Mouse (Mus musculus) embryonic facial prominence, embryonic 15.5 days (tissue): ENCODE measurements around the gene Cep97. TPM values are rescaled to one million over a fixed set of nuclear protein-coding genes. Genes with fewer than 3 reads are reported as not detected.
"Not testable (repeated sequence)": the region's sequence is repeated elsewhere in the genome, so short reads cannot be mapped to it uniquely, and the experiment has no call there.

Source experiments
- ATAC-seq: fragments of 200-750 bp; cut with Nextera tagmentation; 2 replicates; pipeline ENCODE4 v1.8.0; 2017; ENCODE audit warnings: low read depth, moderate TSS enrichment; ENCODE audit not compliant: insufficient number of reproducible peaks, low FRiP score, low TSS enrichment
- H3K27ac ChIP-seq: fragments of 300-500 bp; sonication (generic); replicated peaks from 2 replicates; pipeline ENCODE4 v1.5.1; 2015; ENCODE audit warnings: mild to moderate bottlenecking, inconsistent platforms
- H3K27me3 ChIP-seq: fragments of 300-500 bp; sonication (generic); 2 replicates; pipeline ENCODE4 v1.6.1; 2015; ENCODE audit warnings: inconsistent platforms
- H3K36me3 ChIP-seq: fragments of 300-500 bp; sonication (generic); 2 replicates; pipeline ENCODE4 v1.6.1; 2015; ENCODE audit warnings: mild to moderate bottlenecking, inconsistent platforms
- H3K4me1 ChIP-seq: fragments of 300-500 bp; sonication (generic); 2 replicates; pipeline ENCODE4 v1.6.1; 2015; ENCODE audit warnings: inconsistent platforms
- H3K4me2 ChIP-seq: fragments of 300-500 bp; sonication (generic); replicated peaks from 2 replicates; pipeline ENCODE4 v1.6.1; 2015; ENCODE audit warnings: mild to moderate bottlenecking, inconsistent platforms
- H3K4me3 ChIP-seq: fragments of 300-500 bp; sonication (generic); replicated peaks from 2 replicates; pipeline ENCODE4 v1.5.1; 2015; ENCODE audit warnings: mild to moderate bottlenecking, inconsistent platforms
- H3K9ac ChIP-seq: fragments of 300-500 bp; sonication (generic); 2 replicates; pipeline ENCODE4 v1.6.1; 2015; ENCODE audit warnings: inconsistent platforms
- H3K9me3 ChIP-seq: fragments of 300-500 bp; sonication (generic); replicated peaks from 2 replicates; pipeline ENCODE4 v1.6.1; 2016; ENCODE audit warnings: inconsistent platforms
- WGBS: fragments of 180-500 bp; shearing (Covaris S2); methylation state at CpG from one replicate; pipeline ENCODE4 v1.1.7; 2015; 5-methylcytosine and 5-hydroxymethylcytosine counted together
- polyA plus RNA-seq: library from polyadenylated mRNA; unstranded; fragments of >200 nt; fragmentation: Nextera tagmentation; extraction: Ambion mirVana; gene quantifications from 2 replicates; pipeline ENCODE4 v1.2.1, GENCODE M21; 2015

Cep97 gene
- polyA plus RNA-seq, 1 experiment from 2014 or later = 12.0 TPM

DNA sequence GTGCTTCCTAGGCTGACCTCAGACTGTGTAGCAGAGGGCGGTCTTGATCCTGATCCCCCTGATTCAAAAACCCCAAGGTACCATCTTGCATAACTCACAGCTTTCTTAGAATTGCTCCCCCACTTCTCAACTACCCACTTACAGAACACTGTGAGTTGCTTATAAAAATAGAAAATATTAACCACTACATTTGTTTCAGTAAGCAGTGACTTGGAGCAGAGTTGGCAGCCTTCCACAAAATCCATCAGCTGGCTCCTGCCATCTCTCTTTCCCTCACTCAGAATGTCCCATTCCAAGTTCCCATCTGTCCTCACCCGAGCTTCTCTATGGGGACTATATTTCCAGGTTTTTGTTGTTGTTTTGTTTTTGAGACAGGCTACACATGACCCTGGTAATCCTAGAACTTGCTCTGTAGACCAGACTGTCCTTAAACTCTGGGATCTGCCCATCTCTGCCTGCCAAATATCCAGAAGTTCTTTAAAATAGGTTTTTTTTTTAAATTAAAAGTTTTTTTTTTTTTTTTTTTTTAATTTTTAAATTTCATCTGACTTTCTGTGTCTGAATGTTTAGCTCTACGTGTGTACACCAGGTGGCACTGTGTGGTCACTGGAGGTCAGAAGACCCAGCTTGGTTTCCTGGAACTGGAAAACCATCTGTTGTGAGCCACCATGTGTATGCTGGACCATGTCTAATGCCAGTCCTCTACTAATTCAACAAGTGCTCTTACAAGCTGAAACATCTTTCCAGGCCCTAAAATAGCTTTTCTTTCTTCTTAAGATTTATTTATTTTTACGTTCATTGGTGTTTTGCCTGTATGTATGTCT, 29.7 kb upstream of the Cep97 start:
- no peak overlapping the region for H3K4me2 ChIP-seq
- H3K4me1 ChIP-seq = peaks cover 8% of the 10 kb centered on the region
- WGBS = 56% methylated on average over 4 of the region's 4 CpGs
- H3K4me3 ChIP-seq = no peak overlapping the region
- H3K27me3 ChIP-seq = no peaks in the 10 kb centered on the region
- H3K36me3 ChIP-seq = peaks cover 9% of the 10 kb centered on the region; the same call in 1 of the 2 replicates
- no peak for ATAC-seq
- H3K27ac ChIP-seq = no peak overlapping the region
- H3K9ac ChIP-seq = no peak overlapping the region
- H3K9me3 ChIP-seq = no peaks in the 10 kb centered on the region

DNA sequence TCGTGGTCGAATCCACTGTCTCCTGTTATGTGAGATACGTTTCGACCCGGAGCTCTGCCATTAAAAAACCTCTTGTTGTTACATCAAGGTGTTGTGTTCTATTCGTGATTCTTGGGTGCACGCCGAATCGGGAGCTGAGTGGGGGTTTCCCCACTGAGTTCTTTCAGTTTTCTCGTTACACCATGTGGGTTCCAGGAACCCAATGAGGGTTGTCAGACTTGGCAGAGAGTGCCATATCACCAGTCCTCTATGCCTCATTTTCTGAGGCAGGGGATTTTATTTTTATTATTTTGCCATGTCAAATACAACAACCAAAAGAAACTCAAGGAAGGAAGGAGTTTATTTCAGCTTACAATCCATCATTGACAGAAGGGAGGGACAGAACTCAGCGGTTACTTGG, 28.4 kb upstream of the Cep97 start:
- H3K27me3 ChIP-seq, H3K9ac ChIP-seq, H3K4me1 ChIP-seq, H3K9me3 ChIP-seq, H3K4me3 ChIP-seq, H3K36me3 ChIP-seq, H3K27ac ChIP-seq, ATAC-seq, H3K4me2 ChIP-seq: not testable (repeated sequence)
- WGBS = 84% methylated on average over 6 of the region's 11 CpGs

GRCm38 (mm10) chr16:55954196-55954595, 19.5 kb upstream of the Cep97 start:
- not testable (repeated sequence) for H3K4me3 ChIP-seq, H3K27ac ChIP-seq, H3K9me3 ChIP-seq, H3K4me1 ChIP-seq, H3K27me3 ChIP-seq, H3K4me2 ChIP-seq, H3K36me3 ChIP-seq, ATAC-seq, H3K9ac ChIP-seq
- WGBS = 88% methylated on average over 9 of the region's 9 CpGs

DNA sequence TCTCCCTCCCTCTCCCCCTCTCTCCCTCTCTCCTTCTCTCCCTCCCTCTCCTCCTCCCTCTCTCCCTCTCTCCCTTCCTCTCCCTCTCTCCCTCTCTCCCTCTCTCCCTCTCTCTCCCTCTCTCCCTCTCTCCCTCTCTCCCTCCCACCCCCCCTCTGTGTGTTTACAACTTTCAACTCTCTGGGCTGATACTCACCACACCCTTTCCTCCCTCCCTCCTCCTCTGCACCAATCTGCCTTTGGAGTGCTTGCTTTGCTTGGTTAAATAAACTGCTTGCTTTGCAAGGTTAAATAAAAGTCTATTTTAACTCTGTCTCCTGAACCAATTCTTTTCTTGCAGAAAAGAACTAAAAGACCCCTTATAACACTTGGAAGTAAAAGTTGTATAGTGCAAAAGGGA, 18.1 kb upstream of the Cep97 start:
- Histone ChIP-seq H3K9ac (no peak overlapping the region), H3K4me1 (no peaks in the 10 kb centered on the region), H3K36me3 (no peaks in the 10 kb centered on the region), H3K27ac (no peak overlapping the region), H3K27me3 (no peaks in the 10 kb centered on the region), H3K9me3 (no peaks in the 10 kb centered on the region), H3K4me3 (no peak overlapping the region), H3K4me2 (no peak overlapping the region)
- no peak for ATAC-seq

DNA sequence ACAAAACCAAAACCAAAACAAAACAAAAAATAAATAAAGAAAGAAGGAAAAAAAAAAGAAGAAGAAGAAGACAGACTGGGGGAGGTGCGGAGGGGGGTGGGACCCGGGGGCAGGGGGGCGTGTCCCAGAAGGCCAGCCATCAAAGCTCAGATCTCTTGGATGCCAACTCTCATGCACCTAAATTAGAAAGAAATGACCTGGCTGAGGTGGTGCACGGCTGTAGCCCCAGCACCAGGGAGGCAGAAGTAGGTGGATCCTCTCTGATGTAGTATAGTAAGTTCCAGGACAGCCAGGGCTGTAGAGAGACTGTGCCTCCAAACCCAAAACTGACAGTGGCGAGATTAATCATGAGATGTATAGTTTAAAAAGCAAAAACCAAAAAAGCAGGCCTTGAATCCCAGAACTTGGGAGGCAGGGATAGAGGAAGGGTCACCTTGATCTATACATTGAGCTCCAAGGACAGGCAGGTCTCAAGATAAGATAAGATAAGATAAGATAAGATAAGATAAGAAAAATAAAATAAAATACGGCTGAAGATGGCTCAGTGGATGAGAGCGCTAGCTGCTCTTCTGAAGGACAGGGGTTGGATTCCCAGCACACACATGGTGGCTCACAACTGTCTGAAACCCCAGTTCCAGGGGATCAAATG, 17.1 kb upstream of the Cep97 start:
- Histone ChIP-seq H3K27me3 (no peaks in the 10 kb centered on the region), H3K9ac (no peak overlapping the region), H3K9me3 (no peaks in the 10 kb centered on the region), H3K27ac (no peak overlapping the region), H3K4me2 (no peak overlapping the region), H3K4me1 (no peaks in the 10 kb centered on the region), H3K4me3 (no peak overlapping the region), H3K36me3 (no peaks in the 10 kb centered on the region)
- WGBS = 65% methylated on average over 7 of the region's 7 CpGs
- no peak for ATAC-seq

GRCm38 (mm10) chr16:55950946-55951678, 16.5 kb upstream of the Cep97 start:
- 0 out of 2 replicates have a peak overlapping the region, but pooled peaks have one; percentile 10 for H3K4me3 ChIP-seq
- no peak overlapping the region for H3K9ac ChIP-seq
- H3K27me3 ChIP-seq = no peaks in the 10 kb centered on the region
- no peak for ATAC-seq
- no peak overlapping the region for H3K27ac ChIP-seq
- no peaks in the 10 kb centered on the region for H3K36me3 ChIP-seq
- H3K4me1 ChIP-seq = no peaks in the 10 kb centered on the region
- no peaks in the 10 kb centered on the region for H3K9me3 ChIP-seq
- WGBS = 38% methylated on average over 19 of the region's 19 CpGs
- no peak overlapping the region; the same call in 1 of the 2 replicates for H3K4me2 ChIP-seq

GRCm38 (mm10) chr16:55950462-55950861, 15.8 kb upstream of the Cep97 start:
- Histone ChIP-seq H3K4me3 (no peak overlapping the region), H3K4me1 (no peaks in the 10 kb centered on the region), H3K9me3 (no peaks in the 10 kb centered on the region), H3K27me3 (no peaks in the 10 kb centered on the region), H3K4me2 (no peak overlapping the region), H3K9ac (no peak overlapping the region), H3K27ac (no peak overlapping the region), H3K36me3 (no peaks in the 10 kb centered on the region)
- no peak for ATAC-seq
- WGBS = 67% methylated on average over 3 of the region's 3 CpGs

DNA sequence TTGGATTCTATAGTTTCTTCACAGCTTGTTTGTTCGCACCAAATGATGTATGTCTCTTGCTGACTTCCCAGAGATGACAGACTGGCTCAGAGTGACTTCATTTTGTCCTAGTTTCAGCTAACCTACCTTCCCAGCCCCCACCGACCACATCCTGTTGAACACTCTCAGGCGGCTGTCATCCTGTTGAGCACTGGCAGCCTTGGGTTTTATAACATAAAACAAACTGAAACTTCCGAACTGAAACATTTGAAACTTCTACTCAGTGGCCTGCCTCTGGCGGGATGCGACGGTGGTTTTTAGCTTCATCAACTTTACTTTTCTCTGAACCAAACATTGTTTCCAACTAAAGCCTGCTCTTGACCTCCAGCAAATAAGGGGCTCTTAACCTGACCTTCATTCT, 14.3 kb upstream of the Cep97 start:
- ATAC-seq = no peak
- H3K36me3 ChIP-seq = no peaks in the 10 kb centered on the region
- H3K9me3 ChIP-seq = no peaks in the 10 kb centered on the region
- no peaks in the 10 kb centered on the region for H3K27me3 ChIP-seq
- no peaks in the 10 kb centered on the region for H3K4me1 ChIP-seq
- H3K4me3 ChIP-seq = no peak overlapping the region
- no peak overlapping the region for H3K4me2 ChIP-seq
- 56% methylated on average over 7 of the region's 7 CpGs for WGBS
- H3K9ac ChIP-seq = no peak overlapping the region
- H3K27ac ChIP-seq = no peak overlapping the region

DNA sequence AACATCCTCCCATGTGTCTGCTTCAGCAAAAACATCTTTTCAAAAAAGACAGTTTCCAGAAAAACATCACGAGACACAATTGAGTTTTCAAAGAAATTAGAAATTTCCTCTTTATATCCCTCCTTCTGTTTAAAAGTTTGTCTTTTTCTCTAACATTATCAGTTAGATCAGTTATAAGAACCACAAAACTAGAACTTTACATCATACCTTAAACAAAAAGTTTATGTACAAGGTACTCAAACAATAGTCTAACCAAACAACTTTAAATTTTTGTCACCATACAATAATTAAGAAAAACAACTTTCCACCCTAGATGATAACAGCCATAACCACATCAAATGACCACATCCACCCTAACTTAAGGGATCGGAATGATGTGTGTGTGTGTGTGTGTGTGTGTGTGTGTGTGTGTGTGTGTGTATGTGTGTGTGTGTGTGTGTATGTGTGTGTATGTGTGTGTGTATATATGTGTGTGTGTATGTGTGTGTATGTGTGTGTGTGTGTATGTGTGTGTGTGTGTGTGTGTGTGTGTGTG, 13.3 kb upstream of the Cep97 start:
- ATAC-seq = not testable (repeated sequence)

DNA sequence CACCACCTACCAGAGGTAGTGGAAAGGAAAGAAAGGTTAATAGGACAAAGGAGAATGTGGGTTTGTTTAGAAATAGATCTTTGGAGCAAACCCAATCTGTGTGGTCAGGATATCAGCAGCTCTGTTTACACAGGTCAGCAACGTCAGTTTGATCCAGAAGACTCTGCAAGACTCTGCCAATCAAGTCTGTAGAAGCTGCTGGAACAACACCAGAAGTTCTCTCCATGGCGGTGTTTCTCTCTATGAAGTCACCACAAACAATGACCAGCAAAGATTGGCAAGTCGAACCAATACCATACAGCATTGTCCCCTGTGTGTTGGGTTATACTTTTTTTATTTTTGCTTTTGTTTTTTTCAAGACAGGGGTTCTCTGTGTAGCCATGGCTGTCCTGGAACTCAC, 12.6 kb upstream of the Cep97 start:
- Histone ChIP-seq H3K27ac (no peak overlapping the region), H3K4me3 (no peak overlapping the region)
- 79% methylated on average over 3 of the region's 3 CpGs for WGBS

More for the DNA sequence above, 13.3 kb upstream of the Cep97 start:
- H3K9ac ChIP-seq, H3K4me3 ChIP-seq, H3K4me1 ChIP-seq, H3K27ac ChIP-seq, H3K9me3 ChIP-seq, H3K4me2 ChIP-seq, H3K27me3 ChIP-seq, H3K36me3 ChIP-seq: not testable (repeated sequence)
- WGBS = 64% methylated on average over 2 of the region's 2 CpGs

GRCm38 (mm10) chr16:55940781-55941180, 6.1 kb upstream of the Cep97 start:
- Histone ChIP-seq H3K36me3 (no peaks in the 10 kb centered on the region), H3K27me3 (no peaks in the 10 kb centered on the region), H3K9me3 (no peaks in the 10 kb centered on the region), H3K27ac (no peak overlapping the region), H3K9ac (no peak overlapping the region), H3K4me3 (no peak overlapping the region), H3K4me1 (no peaks in the 10 kb centered on the region), H3K4me2 (no peak overlapping the region)
- no peak for ATAC-seq
- WGBS = 87% methylated on average over 4 of the region's 4 CpGs

More for the DNA sequence above, 12.6 kb upstream of the Cep97 start:
- no peaks in the 10 kb centered on the region for H3K36me3 ChIP-seq
- no peaks in the 10 kb centered on the region for H3K9me3 ChIP-seq
- H3K4me1 ChIP-seq = no peaks in the 10 kb centered on the region
- no peak overlapping the region for H3K4me2 ChIP-seq
- no peaks in the 10 kb centered on the region for H3K27me3 ChIP-seq
- H3K9ac ChIP-seq = no peak overlapping the region
- no peak for ATAC-seq
